Mouse (Mus musculus) splenic B cell, adult 2 months (primary cell): ENCODE results near the gene Zbtb46.
"Not testable (repeated sequence)": the region's sequence is repeated elsewhere in the genome, so short reads cannot be mapped to it uniquely, and the experiment has no call there.

Source experiments
- DNase-seq: peaks from one replicate; pipeline ENCODE4 v3.0.0-alpha.2; 2011; ENCODE audit warnings: low read depth, low spot score
- H3K27me3 ChIP-seq: 2 replicates; pipeline ENCODE4 v1.6.1; 2012; ENCODE audit warnings: mild to moderate bottlenecking, low read length, moderate library complexity, mixed read lengths; ENCODE audit not compliant: control insufficient read depth, poor library complexity, insufficient read depth, severe bottlenecking
- H3K36me3 ChIP-seq: 2 replicates; pipeline ENCODE4 v1.6.1; 2012; ENCODE audit warnings: mild to moderate bottlenecking, low read length, moderate library complexity, mixed read lengths; ENCODE audit not compliant: control insufficient read depth, poor library complexity, insufficient read depth, severe bottlenecking

Gene Zbtb46

GRCm38 (mm10) chr2:181459153-181459672 is at the start of gene Zbtb46:
Gene Zbtb46, minus strand, starts transcription at chr2:181459426.
- no peaks in the 10 kb centered on the region for H3K36me3 ChIP-seq
- DNase-seq = peak; percentile 70
- H3K27me3 ChIP-seq = no peaks in the 10 kb centered on the region

- Histone ChIP-seq H3K27me3 (no peaks in the 10 kb centered on the region), H3K36me3 (peaks cover 7% of the 10 kb centered on the region)
- DNase-seq = no peak
Measured at GRCm38 (mm10) chr2:181498644-181499043, 39.4 kb upstream of the Zbtb46 start.

GRCm38 (mm10) chr2:181497548-181497875 is 38.3 kb upstream of the Zbtb46 start:
- Histone ChIP-seq H3K27me3 (no peaks in the 10 kb centered on the region), H3K36me3 (peaks cover 5% of the 10 kb centered on the region)
- peak; percentile 60 for DNase-seq

- Histone ChIP-seq H3K27me3 (no peaks in the 10 kb centered on the region), H3K36me3 (peaks cover 2% of the 10 kb centered on the region; the same call in 1 of the 2 replicates)
- peak; percentile 97 for DNase-seq
Measured at GRCm38 (mm10) chr2:181496831-181497547, 37.8 kb upstream of the Zbtb46 start, which contains the start of gene Tpd52l2. Gene Tpd52l2, plus strand, starts transcription at chr2:181497142.

- Histone ChIP-seq H3K27me3 (no peaks in the 10 kb centered on the region), H3K36me3 (no peaks in the 10 kb centered on the region)
- peak; percentile 79 for DNase-seq
Measured at GRCm38 (mm10) chr2:181496281-181496680, 37.1 kb upstream of the Zbtb46 start.

- not testable (repeated sequence) for H3K27me3 ChIP-seq, H3K36me3 ChIP-seq
- peak; percentile 66 for DNase-seq
Measured at GRCm38 (mm10) chr2:181495845-181496244, 36.6 kb upstream of the Zbtb46 start.

GRCm38 (mm10) chr2:181494266-181494945 is 35.2 kb upstream of the Zbtb46 start:
- DNase-seq = no peak
- Histone ChIP-seq H3K36me3 (no peaks in the 10 kb centered on the region), H3K27me3 (no peaks in the 10 kb centered on the region)

GRCm38 (mm10) chr2:181493156-181493927 is 34.1 kb upstream of the Zbtb46 start, which contains the start of gene Abhd16b:
Gene Abhd16b, plus strand, starts transcription at chr2:181493206.
- DNase-seq = no peak
- Histone ChIP-seq H3K36me3 (no peaks in the 10 kb centered on the region), H3K27me3 (no peaks in the 10 kb centered on the region)

- Histone ChIP-seq H3K27me3 (no peaks in the 10 kb centered on the region), H3K36me3 (no peaks in the 10 kb centered on the region)
- peak; percentile 66 for DNase-seq
Measured at GRCm38 (mm10) chr2:181492206-181492605, 33.0 kb upstream of the Zbtb46 start.

- DNase-seq = peak; percentile 86
- H3K36me3 ChIP-seq = no peaks in the 10 kb centered on the region
- no peaks in the 10 kb centered on the region for H3K27me3 ChIP-seq
Measured at GRCm38 (mm10) chr2:181491432-181492205, 32.4 kb upstream of the Zbtb46 start.

GRCm38 (mm10) chr2:181487338-181488277 is 28.4 kb upstream of the Zbtb46 start:
- no peaks in the 10 kb centered on the region for H3K27me3 ChIP-seq
- H3K36me3 ChIP-seq = no peaks in the 10 kb centered on the region
- DNase-seq = no peak

- DNase-seq = no peak
- Histone ChIP-seq H3K27me3 (no peaks in the 10 kb centered on the region), H3K36me3 (no peaks in the 10 kb centered on the region)
Measured at GRCm38 (mm10) chr2:181485741-181486140, 26.5 kb upstream of the Zbtb46 start.

- no peaks in the 10 kb centered on the region for H3K27me3 ChIP-seq
- DNase-seq = no peak
- no peaks in the 10 kb centered on the region for H3K36me3 ChIP-seq
Measured at GRCm38 (mm10) chr2:181484456-181485233, 25.4 kb upstream of the Zbtb46 start.
